Mouse (Mus musculus) olfactory bulb, adult 2 months (tissue): ENCODE measurements around the gene Rabl3. TPM values are rescaled to one million over a fixed set of nuclear protein-coding genes. Genes with fewer than 3 reads are reported as not detected.

Source experiments
- H3K27ac ChIP-seq: fragments of 200-500 bp; 2 replicates; pipeline ENCODE4 v1.5.1; 2012; ENCODE audit warnings: low read depth, low read length; ENCODE audit not compliant: insufficient read depth
- H3K4me1 ChIP-seq: fragments of 200-500 bp; 2 replicates; pipeline ENCODE4 v1.6.1; 2012; ENCODE audit warnings: low read length; ENCODE audit not compliant: control insufficient read depth, insufficient read depth
- H3K4me3 ChIP-seq: fragments of 200-500 bp; 2 replicates; pipeline ENCODE4 v1.5.1; 2012; ENCODE audit warnings: mild to moderate bottlenecking, low read depth, low read length, moderate library complexity; ENCODE audit not compliant: insufficient read depth
- CTCF ChIP-seq: fragments of 200-500 bp; IDR thresholded peaks from 2 replicates; pipeline ENCODE4 v1.5.1; 2012; ENCODE audit warnings: low read depth, mild to moderate bottlenecking, low read length, moderate library complexity; ENCODE audit not compliant: insufficient read depth
- POLR2A ChIP-seq: fragments of 200-500 bp; IDR thresholded peaks from 2 replicates; pipeline ENCODE4 v1.6.1; 2012; ENCODE audit warnings: mild to moderate bottlenecking, low read depth, low read length, moderate library complexity; ENCODE audit not compliant: insufficient read depth
- WGBS: fragments of 180-500 bp; shearing (Covaris S2); methylation state at CpG from one replicate; pipeline ENCODE4 v1.1.7; 2018; 5-methylcytosine and 5-hydroxymethylcytosine counted together
- polyA plus RNA-seq: library from polyadenylated mRNA; stranded (reverse); fragments of >200 nt; gene quantifications from 2 replicates; pipeline ENCODE4 v1.2.4, GENCODE M21; 2012; ENCODE audit warnings: low replicate concordance; ENCODE audit not compliant: missing spikeins, insufficient read depth, insufficient read length

Gene Rabl3
- polyA plus RNA-seq: not detected in 2 replicates

GRCm38 (mm10) chr16:37539611-37540580 is at the start of gene Rabl3, which contains the start of gene Gtf2e1:
Gene Rabl3 (plus strand): TSS chr16:37539885.
Gene Gtf2e1 (minus strand): TSS chr16:37539789.
- peak within 1 kb of the TSS; percentile 92 for H3K27ac ChIP-seq
- H3K4me3 ChIP-seq: peak within 1 kb of the TSS; percentile 86
- TF ChIP-seq CTCF (no peak), POLR2A (peak; percentile 59; the same call in 1 of the 2 replicates)
- peaks cover 6% of the 10 kb centered on the region; the same call in 1 of the 2 replicates for H3K4me1 ChIP-seq
- WGBS: 2% methylated on average over 41 of the region's 41 CpGs

- H3K4me1 ChIP-seq: peaks cover 6% of the 10 kb centered on the region
- no peak overlapping the region for H3K4me3 ChIP-seq
- H3K27ac ChIP-seq: peak overlapping the region; percentile 67
- TF ChIP-seq POLR2A: no peak
- no peak for TF ChIP-seq CTCF
- WGBS: 49% methylated on average over 6 of the region's 6 CpGs
These were observed 44.7 kb upstream of the Rabl3 start for GRCm38 (mm10) chr16:37495017-37495416.

GRCm38 (mm10) chr16:37498581-37498980 is 41.1 kb upstream of the Rabl3 start:
- 88% methylated on average over 9 of the region's 9 CpGs for WGBS
- no peak overlapping the region for H3K27ac ChIP-seq
- H3K4me3 ChIP-seq: no peak overlapping the region
- peaks cover 6% of the 10 kb centered on the region for H3K4me1 ChIP-seq
- TF ChIP-seq CTCF (no peak), POLR2A (no peak)

GRCm38 (mm10) chr16:37504517-37504916 is 35.2 kb upstream of the Rabl3 start:
- TF ChIP-seq POLR2A (no peak), CTCF (no peak)
- Histone ChIP-seq H3K4me3 (no peak overlapping the region), H3K4me1 (peaks cover 9% of the 10 kb centered on the region), H3K27ac (no peak overlapping the region)
- 17% methylated on average over 1 of the region's 1 CpGs for WGBS

GRCm38 (mm10) chr16:37506751-37507150 is 32.9 kb upstream of the Rabl3 start:
- TF ChIP-seq CTCF (no peak), POLR2A (no peak)
- Histone ChIP-seq H3K27ac (no peak overlapping the region), H3K4me3 (no peak overlapping the region), H3K4me1 (peaks cover 9% of the 10 kb centered on the region)
- WGBS: 64% methylated on average over 9 of the region's 9 CpGs

- peaks cover 8% of the 10 kb centered on the region; the same call in 1 of the 2 replicates for H3K4me1 ChIP-seq
- no peak overlapping the region for H3K4me3 ChIP-seq
- no peak overlapping the region for H3K27ac ChIP-seq
- no peak for TF ChIP-seq CTCF
- TF ChIP-seq POLR2A: no peak
- WGBS: 92% methylated on average over 15 of the region's 15 CpGs
These were observed 28.2 kb upstream of the Rabl3 start for GRCm38 (mm10) chr16:37511489-37511888.

GRCm38 (mm10) chr16:37514644-37515043 is 25.0 kb upstream of the Rabl3 start:
- H3K27ac ChIP-seq: no peak overlapping the region
- H3K4me3 ChIP-seq: no peak overlapping the region
- 83% methylated on average over 8 of the region's 8 CpGs for WGBS
- H3K4me1 ChIP-seq: 0 out of 2 replicates have a peak, but pooled peaks cover 2% of the 10 kb centered on the region
- TF ChIP-seq POLR2A (no peak), CTCF (no peak)

- Histone ChIP-seq H3K4me3 (no peak overlapping the region), H3K27ac (no peak overlapping the region), H3K4me1 (0 out of 2 replicates have a peak, but pooled peaks cover 2% of the 10 kb centered on the region)
- 88% methylated on average over 6 of the region's 6 CpGs for WGBS
- TF ChIP-seq CTCF: no peak
- no peak for TF ChIP-seq POLR2A
These were observed 23.2 kb upstream of the Rabl3 start for GRCm38 (mm10) chr16:37516376-37516993.
